Mouse (Mus musculus) adrenal gland, postnatal 14 days (tissue): Measurements from ENCODE around the gene Btbd11. TPM values are rescaled to one million over a fixed set of nuclear protein-coding genes. Genes with fewer than 3 reads are reported as not detected.
A peak's percentile ranks its signal among the peaks of the same experiment; 100 is the strongest.

ENCODE experiments used
- DNase-seq: peaks from one replicate; pipeline ENCODE4 v3.0.0; 2021; ENCODE audit warnings: mixed read lengths
- total RNA-seq: library from RNA; stranded (reverse); gene quantifications from 2 replicates; pipeline ENCODE4 v1.2.3, GENCODE M21; 2021

Btbd11 gene
- total RNA-seq, 1 experiment from 2014 or later, result 3.9 TPM

DNA sequence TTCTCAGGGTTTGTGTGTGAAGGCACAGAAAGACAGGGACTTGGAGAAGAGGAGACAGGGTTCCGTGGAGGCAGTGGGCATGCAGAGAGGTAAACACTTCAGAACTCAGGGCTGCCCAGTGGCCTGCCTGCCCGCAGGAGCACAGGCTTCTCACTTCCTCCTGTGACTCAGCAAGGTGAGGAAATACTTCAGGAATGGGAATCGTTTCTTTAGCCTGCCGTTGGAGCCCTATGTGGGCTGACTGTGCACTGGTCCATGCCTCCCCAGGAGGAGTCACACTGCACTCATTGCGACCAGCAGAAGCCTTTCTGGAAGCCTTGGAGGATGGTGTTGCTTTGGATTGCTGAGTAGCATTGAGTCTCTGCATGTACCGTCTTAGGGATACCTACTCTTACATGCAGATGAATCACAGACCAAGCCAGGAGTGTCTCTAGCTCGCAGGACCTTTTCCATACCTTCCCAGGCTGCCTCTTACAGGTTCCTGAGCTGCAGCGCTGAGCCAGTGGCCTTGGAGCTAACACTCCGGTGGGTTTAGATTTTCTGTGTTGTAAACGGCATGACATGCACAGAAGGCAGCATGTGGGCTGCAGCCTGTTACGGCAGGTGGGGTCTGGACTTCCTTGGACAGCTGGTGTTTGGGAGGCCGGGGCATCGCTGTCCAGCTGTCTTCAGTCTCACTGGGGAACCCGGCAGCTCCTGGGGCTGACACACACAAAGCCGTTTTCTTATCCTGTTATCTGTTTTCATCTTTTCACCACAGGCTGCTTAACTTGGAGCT, 34.4 kb downstream of the Btbd11 start:
- DNase-seq, result no peak

DNA sequence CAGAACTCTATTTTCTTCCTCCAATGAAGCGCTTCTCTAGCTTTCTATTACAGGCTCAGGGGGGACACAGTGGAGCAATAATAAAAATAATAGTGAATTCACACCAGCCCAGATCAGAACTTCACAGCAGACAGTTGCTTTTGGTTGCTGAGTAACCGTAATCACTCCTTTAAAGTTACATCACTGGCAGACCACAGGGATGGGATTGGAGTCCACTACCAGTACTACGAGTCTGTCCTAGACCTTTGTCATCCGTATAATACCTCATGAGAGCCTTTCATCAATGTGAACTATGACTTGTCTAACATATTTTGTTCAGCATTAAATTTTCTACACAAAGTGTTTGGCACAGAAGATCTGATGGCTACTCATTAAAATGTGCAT, 35.0 kb downstream of the Btbd11 start:
- DNase-seq, result no peak

DNA sequence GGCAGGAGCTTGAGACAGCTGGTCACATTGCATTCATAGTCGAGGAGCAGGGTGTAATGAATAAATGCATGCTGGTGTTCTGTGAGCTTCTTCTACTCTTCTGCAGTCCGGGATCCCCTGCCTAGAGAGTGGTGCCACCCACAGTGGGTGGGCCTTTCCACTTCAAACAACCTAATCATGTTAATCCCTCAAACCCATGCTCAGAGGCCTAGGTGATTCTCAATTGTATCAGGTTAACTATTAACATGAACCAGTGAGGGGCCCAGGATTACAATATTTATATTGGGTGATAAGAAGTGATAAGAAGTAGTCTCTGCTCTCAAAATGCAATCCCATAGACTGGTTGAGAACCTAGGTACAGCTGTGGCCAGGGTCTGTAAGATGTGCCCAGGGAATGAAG, 39.1 kb downstream of the Btbd11 start:
- DNase-seq, result no peak

DNA sequence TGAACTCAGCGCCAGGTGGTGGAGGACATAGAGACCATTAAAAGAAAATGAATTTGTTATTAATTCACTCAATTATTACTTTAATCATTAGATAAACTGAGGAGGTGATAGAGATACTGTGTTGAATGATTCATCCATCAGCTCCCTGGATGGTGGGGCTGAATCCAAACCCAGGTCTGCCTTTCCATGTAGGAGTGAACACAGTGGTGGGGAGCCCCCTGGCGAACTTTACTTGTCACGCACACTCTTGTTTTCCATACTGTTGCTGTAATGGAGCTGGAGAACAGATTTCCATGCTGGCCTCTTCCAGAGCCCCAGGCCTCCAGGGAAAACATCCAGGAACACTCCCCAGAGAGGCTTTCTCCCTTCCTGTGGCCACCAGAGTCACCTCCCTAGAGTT, 50.6 kb downstream of the Btbd11 start:
- no peak for DNase-seq

DNA sequence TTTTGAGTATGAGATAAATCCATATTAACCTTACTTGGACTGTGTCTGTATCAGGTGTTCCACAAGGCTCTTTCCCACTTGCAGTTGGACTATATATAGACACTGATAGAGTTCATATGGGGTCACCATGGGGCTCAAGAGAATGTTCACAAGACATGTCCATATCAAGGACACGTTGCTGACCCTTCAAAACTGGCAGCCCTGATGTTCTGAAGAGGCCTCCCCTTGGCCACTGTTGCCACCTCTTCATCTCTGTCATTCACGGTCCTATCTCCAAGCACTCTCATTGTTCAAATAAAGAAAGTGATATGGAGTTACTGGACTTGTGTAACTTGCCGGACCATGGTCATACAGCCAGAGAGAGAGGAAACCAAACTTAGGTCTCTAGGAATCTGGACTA, 56.8 kb downstream of the Btbd11 start:
- DNase-seq, result no peak

DNA sequence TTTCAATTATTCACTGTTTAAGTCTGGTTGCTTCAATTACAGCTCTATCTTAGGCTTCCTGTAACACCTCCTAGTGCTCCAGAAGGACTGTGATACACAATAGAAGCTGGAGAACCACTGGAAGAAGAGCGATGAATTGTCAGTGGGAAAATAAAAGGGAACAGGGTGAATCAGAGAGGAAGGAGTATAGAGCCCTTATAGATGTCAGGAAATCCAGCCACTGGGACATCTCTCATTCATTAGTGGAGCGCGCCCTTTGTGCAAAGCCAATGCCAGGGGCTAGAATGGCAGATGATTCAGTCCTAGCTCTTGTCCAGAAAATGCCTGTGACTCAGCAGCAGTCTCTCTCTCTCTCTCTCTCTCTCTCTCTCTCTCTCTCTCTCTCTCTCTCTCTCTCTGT, 59.3 kb downstream of the Btbd11 start:
- peak; percentile 29 for DNase-seq

DNA sequence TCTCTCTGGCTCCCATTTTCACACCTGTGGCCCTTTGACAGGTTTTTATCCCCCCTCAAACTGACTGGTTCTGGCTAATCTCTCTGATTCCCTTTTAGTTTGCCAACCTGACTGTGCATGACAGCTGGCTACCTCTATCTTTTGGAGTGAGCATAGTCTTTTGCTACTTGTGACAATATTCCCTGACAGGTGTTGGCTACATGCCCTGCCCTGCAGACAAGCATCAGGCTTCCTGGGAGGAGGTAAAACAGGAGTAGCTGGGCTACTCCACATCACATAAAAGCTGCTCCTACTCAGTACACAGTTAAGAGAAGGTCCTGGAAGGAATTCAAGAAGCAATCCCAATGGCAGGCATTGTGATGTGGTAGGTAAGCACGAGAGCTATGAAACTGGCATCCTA, 60.1 kb downstream of the Btbd11 start:
- no peak for DNase-seq

DNA sequence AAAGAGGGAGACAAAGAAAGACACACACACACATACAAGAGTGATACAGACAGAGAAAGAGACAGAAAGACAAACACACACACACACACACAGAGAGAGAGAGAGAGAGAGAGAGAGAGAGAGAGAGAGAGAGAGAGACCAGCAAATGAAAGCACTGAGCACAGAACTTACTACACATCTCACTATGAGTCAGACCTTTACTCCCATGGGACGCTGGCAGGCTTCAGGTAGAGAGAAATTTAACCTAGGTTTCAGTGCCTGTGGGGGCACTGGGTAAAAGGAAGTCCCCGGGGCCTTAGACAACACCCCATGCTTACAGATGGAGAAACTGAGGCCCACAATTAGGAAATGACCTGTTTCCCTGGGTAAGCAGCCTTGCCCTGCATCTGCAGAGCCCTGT, 61.3 kb downstream of the Btbd11 start:
- DNase-seq, result no peak

DNA sequence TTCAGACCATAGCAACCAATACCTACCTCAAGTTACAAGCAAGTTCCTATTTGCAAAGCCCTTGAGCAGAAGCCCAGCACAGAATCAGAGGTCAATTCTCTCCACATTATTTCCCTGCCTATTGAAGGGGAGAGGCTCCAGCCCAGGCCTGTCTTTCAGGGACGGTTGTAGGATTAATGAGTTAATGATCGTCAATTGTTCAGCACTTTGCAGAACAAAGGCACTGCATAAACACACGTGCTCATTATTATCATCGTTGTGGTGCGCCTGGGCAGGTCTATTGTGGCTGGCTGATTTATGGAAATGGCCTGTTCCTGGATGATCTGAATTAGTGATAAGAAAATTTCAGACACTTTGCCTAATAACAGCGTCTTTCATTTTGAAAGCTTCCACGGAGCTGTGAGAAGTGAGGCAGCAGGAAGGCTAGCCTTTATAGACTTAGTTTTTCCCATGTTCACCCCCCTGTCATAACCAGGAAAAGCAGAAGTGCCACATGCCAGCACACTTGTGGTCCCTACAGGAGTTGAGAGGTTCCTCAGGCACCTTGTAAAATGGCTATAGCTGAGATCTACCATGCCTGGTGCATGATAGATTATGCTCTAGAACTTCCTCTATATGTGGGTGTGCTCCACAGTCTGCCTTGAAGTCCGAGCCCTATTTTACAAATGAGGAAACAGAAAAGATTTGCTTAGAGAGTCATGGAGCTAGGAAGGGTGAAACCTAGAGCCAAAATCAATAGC, 65.2 kb downstream of the Btbd11 start:
- no peak for DNase-seq

DNA sequence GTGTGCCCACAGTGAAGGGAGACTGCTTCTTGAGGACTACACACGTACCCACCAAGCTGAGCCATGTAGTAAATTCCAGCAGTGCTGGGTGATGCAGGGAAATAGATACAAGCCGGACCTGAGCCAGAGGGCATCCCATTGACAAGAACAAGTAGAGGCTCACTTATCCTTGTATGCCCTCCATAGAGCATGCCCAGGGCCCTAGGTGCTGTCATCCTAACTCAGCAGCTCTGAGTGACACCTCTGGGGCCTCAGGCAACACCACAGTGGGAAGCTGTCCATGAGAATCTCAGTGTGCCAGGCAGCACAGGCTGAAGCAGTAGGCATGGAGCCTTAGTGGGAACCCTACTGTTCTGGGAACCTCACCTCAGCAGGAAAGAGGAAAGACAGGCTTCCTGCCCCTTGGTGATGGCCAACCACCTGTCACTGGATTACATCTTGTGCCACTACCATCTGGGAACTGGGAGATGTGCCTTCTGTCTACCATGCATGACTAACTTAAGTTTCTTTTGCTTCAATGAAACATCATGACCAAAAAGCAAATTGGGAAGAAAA, 66.7 kb downstream of the Btbd11 start:
- DNase-seq, result no peak

DNA sequence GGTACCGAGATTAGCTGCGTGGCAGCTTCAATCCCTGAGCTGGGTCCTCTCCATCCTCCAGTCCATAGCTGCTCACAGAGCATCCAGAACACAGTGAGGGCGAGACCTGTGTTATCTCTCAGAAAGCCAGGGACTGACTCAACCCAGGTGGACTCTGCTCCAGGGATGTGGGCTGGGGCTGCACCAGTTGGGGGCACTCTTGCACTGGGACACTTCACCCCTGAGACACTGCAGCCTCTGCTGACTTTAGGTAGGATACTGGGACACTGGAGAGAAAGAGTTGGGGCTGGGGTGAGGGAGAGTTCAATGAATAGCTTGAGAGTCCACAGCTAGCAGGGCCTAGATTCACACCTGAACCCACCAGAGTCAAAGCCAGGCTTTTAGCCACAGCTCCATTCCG, 69.4 kb downstream of the Btbd11 start:
- DNase-seq, result peak; percentile 36

DNA sequence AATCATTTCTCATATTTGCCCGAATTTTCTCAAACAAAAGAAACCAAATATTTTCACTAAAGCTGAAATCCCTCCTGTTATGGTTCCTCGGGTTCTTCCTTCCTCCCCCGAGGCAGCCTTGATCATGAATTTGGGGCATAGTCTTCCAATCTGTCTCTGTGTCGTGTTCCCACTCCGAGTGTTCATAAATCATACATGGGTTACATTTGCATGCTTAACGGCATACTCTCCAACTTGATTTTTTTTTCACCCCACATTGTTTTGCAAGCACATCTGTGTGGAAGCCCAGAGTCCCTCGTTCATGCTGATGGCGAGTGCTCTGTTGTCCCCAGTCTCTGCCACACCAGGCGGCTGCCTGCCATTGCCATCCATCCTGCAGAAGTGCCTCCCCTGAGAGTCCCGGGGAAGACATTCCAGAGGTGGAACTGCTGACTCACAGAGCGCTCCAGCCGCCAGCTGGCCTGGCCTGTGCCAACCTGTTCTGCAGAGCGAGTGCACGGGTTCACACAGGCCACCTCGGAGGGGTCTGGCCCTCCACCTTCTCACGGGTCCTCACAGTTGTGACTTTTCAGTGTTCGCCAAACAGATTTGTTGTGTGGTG, 72.2 kb downstream of the Btbd11 start:
- DNase-seq, result peak; percentile 70

DNA sequence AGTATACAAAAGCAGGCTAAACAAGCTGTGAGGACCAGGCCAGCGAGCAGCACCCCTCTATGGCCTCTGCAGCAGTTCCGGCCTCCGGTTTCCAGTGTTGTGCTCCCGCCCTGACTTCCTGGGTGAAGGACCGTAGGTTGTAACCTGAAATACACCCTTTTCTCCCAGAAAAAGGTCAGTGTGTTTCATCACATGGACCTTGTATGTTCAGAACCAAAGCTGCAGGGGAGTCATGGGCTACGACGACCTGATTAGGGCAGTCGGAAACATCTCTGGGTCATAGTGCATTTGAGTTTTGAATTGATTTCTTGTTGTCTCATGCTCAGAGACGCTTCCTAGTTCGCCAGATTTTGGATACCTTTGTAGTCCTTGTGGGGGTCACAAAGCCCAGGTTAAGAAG, 74.1 kb downstream of the Btbd11 start:
- no peak for DNase-seq

DNA sequence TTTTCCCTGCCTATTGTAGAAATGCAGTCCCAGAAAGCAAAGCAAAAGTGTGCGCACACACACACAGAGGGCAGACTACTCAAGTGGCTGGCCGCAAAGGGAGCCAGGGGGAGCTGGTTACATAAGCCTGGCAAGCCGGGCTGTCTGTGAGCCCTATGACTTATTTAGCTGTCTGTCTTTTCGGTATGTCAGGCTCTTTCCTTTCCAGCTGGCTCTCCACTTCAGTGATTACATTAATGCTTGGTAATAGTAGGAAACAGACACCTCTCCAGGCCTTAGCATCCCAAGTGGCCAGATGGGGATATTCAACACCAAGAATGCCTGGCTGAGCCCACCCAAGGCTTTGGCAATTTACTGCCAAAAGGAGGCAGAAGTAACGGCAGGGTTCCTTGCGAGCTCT, 77.5 kb downstream of the Btbd11 start:
- DNase-seq, result no peak

DNA sequence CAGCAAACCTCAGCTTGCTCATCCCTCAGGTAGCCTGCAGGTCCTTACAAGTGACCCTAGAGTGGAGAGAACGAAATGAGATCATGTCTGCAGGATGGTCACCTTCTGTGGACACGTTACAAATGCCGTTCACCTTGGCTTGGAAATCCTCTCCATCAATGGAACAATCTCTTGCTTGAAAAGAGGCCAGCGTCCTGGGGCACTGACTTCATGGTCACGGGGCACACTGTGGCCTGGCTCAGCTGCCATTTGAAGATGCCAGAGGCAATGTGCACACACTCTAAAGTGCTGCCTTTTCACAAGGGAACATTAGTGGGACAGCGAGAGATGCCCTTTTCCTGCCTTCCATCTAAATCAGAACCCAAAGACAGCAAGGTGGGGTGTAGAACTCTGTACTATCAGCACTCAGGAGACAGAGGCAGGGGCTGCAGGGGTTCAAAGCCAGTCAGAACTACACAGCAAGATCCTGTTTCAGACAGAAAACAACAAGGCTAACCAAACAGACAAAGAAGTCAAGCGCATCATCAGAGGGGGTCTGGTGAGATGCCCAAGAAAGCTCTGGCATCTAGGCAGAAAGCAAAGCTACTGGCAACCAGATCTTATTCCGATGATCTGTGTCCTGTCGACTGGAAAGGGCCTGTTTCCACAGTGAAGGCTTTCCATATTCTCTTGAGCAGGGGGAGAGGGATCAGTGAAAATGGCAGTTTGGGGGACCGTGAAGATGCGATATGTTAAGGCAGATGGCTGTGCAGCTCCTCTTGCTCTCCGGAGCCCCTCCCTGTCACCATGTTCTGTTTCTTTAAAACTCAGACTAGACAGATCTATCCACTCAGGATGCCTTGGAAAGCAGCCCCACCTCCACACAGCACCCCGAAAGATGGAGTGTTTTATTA, 79.1 kb downstream of the Btbd11 start:
- DNase-seq, result no peak

DNA sequence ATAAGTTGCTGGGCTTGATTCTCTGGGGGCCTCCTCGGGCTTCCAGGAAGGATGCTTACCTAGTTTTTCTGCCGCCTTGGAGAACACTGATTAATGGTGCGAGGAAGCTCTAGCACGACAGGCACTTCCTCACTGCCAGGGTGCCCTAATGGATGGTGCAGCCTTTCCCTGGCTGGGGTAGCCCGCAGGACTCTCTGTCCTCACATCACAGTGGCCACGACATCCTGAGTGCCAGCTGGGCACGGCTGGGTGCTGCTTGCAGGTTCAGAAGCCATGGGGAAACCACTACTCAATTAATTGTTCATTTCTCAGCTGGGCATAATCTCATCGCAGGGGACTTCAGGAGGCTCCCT, 79.8 kb downstream of the Btbd11 start:
- DNase-seq, result no peak

DNA sequence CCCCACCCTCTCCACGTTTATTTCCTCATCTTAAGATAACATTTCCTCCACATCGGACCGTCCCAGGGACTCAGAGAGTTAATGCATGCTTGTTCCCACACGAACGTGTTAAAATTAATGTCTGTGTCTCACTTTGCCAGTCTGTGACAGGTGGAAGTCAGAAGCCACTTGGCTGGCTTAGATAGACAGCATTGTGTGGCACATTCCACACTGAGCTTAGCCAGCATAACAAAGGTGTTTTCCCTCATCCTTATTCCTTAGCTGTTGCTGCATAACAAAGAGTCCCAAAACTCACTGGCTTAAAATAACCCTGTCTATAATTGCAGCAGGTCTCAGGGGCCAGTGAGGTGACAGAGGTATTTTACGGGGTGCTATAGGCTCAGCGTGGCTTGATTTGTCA, 80.8 kb downstream of the Btbd11 start:
- DNase-seq, result no peak

DNA sequence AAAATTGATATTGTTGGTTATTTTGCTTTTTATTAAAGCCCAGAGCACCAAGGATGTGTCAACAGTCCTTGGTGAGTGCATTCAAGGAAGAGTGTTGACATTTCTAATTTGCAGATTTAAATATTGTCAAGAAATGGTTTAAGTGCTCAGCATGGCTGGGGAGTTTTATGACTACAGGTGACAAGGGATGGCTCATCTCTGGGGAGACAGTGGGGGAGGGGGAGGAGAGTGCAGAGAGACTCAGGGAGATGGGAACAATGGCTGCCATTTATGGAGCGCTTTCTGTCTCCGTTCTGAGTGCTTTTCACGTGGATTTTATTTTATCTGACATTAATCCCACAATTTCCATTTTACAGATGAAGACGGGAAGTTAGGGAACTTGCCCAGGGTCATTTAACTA, 81.9 kb downstream of the Btbd11 start:
- no peak for DNase-seq

DNA sequence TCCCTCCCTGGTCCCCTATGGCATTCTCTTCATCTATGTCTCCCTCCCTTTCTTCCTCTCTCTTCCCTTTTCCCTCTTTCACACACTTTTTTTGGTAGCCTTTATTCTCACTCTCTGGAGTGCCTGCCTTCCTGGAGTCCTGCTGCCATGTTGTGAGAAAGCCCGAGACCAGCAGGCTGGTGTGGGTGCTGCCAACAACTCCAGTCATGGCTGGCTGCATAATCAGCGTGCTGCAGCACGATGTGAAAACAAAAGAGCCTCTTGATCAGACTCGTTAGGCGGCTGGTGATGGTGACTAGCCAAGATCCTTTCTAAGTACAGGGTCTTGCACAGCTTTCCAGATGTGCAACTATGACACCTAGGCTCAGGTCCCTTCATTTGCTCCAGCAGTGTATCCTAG, 82.7 kb downstream of the Btbd11 start:
- no peak for DNase-seq

DNA sequence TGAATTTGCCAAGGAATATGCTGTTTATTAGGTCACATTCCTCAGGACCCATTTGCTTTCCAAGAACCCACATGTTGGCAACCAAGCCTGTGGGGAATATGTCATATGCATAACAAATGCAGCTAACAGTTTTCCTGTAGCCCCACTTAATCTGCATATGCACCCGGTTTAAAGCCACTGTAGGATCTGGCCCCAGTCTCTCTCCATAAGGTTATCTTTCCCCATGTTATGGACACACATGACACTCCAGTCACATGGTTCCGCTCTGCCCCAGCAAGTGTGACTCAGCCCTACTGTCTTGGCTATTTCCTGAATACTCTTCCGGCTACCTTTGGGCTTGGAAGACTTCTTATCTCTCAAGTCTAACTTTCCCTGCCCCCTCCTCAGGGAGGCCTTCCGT, 86.7 kb downstream of the Btbd11 start:
- DNase-seq, result no peak

DNA sequence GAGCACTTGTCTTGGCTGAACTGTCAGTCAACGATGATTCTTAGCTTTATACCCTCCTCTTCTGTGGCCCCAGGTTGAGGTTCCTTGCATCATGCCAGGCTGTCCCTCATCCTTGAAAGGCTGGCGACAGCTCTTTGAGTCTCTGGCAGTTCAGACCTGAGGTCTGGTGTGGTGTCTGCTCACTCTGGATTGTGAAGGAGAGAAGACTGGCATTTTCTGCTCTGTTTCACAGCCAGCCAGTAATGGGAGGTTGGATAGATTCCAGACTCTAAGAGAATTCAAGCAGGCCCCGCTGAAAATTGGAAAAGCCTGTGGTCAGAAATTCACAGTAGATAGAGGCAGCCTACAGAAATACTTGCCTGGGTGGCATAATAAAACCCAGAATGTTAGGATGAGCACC, 87.3 kb downstream of the Btbd11 start:
- no peak for DNase-seq

DNA sequence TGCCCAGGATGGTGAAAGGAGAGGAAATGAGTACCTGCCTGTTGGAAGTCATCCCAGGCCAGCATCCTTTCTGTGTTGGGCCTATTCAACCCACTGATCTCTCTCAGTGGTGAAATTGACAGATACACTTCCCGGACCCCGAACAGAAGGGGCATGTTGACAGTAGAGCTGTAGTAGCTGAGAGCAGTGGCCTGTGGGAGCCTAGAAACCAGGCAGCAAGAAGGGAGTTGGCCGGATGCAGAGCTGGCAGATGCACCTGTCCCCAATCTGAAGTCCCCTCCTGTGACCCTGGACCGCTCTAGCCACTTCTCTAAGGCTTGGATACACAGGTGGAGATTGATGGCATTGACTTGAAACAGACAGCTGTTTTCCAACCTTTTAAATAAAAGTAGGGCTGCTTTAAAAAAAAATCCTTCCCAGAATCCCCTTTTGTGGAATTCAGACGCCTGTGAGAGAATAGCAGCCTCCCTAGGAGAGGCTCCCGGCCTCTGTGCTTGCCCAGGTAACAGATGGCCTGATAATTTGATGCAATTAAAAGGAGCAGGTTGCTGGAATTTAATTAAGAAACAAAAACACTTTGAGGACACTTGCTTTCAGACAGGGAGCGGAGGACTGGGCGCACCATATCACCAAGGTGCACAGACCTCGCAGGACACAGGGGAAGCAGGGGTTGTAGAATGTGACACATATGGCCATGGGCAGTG, 89.2 kb downstream of the Btbd11 start:
- no peak for DNase-seq
